Mouse (Mus musculus) CD4-positive, CD25-positive, alpha-beta regulatory T cell, adult 9 weeks (primary cell): ENCODE data around the gene Olfr141. TPM values are rescaled to one million over a fixed set of nuclear protein-coding genes. Genes with fewer than 3 reads are reported as not detected.

ENCODE experiments used
- polyA plus RNA-seq: library from polyadenylated mRNA; unstranded; fragments of 100-300 nt; shearing (Covaris generic); gene quantifications from one replicate; pipeline ENCODE4 v1.2.1, GENCODE M21; 2017

Olfr141 gene
- polyA plus RNA-seq, result not detected

GRCm38 (mm10) chr2:86809918-86810317, at the start of gene Olfr141:
Olfr141 (minus strand) TSS chr2:86810018.

DNA sequence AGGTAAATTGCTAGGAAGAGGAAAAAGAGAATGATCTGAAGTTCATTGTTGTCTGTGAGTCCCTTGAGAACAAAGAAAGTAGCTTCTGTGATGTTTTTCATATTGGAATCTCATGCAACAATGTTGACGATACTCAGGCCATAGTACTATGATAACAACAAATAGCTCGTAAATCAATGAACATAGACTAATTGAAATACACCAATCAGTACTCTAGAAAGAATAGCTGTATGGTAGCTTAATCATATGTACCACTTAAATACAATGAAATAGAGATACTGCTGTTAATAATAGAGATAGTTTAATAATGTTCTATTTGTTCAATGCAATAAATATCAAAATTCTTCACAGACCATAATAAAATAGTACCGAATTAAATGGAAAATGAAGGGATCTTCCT, 41.8 kb upstream of the Olfr141 start, which contains the start of gene Olfr1095:
TSS of gene Olfr1095 (minus strand) at position 101 of the 400 bp plus-strand sequence.

DNA sequence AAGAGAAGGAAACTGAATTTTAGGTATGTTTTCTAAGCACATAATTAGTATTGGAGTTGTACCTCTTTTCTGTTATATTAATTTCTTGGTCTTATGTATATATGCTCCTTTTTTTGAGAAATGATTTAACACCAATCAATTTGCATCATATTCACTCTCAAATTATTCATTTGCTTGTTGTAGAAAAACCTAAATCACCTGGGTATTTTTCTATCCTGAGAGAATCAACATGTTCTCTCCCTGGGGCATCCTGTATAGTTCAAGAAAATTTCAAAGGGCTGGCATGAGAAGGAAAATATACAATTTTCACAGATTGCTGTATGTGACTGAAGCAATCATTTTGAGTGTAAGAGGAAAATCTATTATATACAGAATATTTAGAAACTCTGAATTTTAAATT, 14.5 kb upstream of the Olfr141 start, which contains the start of gene Olfr1094:
TSS of gene Olfr1094 (plus strand) at position 301 of the 400 bp plus-strand sequence.

DNA sequence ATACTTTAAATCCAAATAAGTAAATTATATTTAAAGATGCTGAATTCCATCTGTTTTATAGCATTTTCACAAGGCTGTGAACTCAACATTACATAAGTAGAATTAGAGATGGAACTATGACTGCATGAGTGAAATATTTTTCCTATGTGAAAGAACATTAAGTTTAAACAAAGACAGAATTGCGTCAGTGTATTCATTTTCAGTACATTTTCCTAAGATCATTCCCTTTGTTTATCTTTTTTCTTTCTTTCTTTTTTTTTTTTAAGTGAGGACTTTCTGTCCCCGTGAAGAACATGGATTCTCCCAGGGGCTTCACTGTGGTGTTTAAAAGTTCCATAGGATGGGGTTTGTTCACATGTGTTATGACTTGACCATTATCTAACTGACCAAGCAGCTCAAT, 27.6 kb downstream of the Olfr141 start, which contains the start of gene Olfr1093:
TSS of gene Olfr1093 (plus strand) at position 301 of the 400 bp plus-strand sequence.

DNA sequence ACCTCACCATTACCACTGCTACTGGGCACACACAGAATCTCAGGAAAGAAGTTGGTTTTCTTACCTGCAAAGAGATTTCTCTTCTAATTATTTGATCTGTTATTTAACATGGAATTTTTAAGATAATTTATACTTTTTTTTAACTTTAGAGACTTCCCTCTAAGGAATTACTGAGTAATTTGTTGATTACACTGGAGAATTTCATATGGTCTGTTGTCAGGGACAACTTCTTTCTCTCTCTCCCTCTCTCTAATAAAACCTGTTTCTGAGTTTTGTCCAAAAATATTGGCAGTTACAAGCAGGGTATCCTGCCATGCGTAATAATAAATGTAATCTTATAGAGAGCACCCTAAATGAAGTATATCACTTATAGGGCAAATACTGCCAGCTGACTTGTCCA, 50.9 kb downstream of the Olfr141 start, which contains the start of gene Olfr1090:
TSS of gene Olfr1090 (minus strand) at position 101 of the 400 bp plus-strand sequence.

Other genes starting within 250 kb of the Olfr141 start
- not detected for gene Olfr1082, start 211.1 kb downstream of the Olfr141 start, polyA plus RNA-seq
- gene Olfr1084, start 170.3 kb downstream of the Olfr141 start, polyA plus RNA-seq, result not detected
- not detected for gene Olfr1085, start 148.0 kb downstream of the Olfr141 start, polyA plus RNA-seq
- not detected for gene Olfr1086, start 129.9 kb downstream of the Olfr141 start, polyA plus RNA-seq
- gene Olfr1087, start 111.6 kb downstream of the Olfr141 start, polyA plus RNA-seq, result not detected
- gene Olfr1089, start 76.3 kb downstream of the Olfr141 start, polyA plus RNA-seq, result not detected
- not detected for gene Olfr1090, start 51.0 kb downstream of the Olfr141 start, polyA plus RNA-seq
- not detected for gene Olfr1093, start 27.5 kb downstream of the Olfr141 start, polyA plus RNA-seq
- gene Olfr1094, start 14.6 kb upstream of the Olfr141 start, polyA plus RNA-seq, result not detected
- not detected for gene Olfr1095, start 41.7 kb upstream of the Olfr141 start, polyA plus RNA-seq
- gene Gm13723, start 64.8 kb upstream of the Olfr141 start, polyA plus RNA-seq, result not detected
- gene Olfr1097, start 82.2 kb upstream of the Olfr141 start, polyA plus RNA-seq, result not detected
- gene Olfr1098, start 114.5 kb upstream of the Olfr141 start, polyA plus RNA-seq, result not detected
- not detected for gene Olfr1099, start 150.7 kb upstream of the Olfr141 start, polyA plus RNA-seq
- gene Olfr1100, start 169.9 kb upstream of the Olfr141 start, polyA plus RNA-seq, result not detected
- not detected for gene Olfr1101, start 181.2 kb upstream of the Olfr141 start, polyA plus RNA-seq
- gene Olfr1102, start 188.4 kb upstream of the Olfr141 start, polyA plus RNA-seq, result not detected
- not detected for gene Olfr1104, start 217.1 kb upstream of the Olfr141 start, polyA plus RNA-seq
- not detected for gene Olfr1105, start 226.5 kb upstream of the Olfr141 start, polyA plus RNA-seq
- gene Olfr1106, start 242.3 kb upstream of the Olfr141 start, polyA plus RNA-seq, result not detected